Mouse (Mus musculus) T-helper 1 cell (primary cell): Measurements from ENCODE around the gene Ston1.

Experiments used
- in situ Hi-C: fragments of 300-600 bp; cut with MboI, MseI; formaldehyde crosslinking; loops from one replicate; pipeline ENCODE4 v1.15.1; 2025; ENCODE audit warnings: high pct_unique_total_duplicates

Gene Ston1

DNA sequence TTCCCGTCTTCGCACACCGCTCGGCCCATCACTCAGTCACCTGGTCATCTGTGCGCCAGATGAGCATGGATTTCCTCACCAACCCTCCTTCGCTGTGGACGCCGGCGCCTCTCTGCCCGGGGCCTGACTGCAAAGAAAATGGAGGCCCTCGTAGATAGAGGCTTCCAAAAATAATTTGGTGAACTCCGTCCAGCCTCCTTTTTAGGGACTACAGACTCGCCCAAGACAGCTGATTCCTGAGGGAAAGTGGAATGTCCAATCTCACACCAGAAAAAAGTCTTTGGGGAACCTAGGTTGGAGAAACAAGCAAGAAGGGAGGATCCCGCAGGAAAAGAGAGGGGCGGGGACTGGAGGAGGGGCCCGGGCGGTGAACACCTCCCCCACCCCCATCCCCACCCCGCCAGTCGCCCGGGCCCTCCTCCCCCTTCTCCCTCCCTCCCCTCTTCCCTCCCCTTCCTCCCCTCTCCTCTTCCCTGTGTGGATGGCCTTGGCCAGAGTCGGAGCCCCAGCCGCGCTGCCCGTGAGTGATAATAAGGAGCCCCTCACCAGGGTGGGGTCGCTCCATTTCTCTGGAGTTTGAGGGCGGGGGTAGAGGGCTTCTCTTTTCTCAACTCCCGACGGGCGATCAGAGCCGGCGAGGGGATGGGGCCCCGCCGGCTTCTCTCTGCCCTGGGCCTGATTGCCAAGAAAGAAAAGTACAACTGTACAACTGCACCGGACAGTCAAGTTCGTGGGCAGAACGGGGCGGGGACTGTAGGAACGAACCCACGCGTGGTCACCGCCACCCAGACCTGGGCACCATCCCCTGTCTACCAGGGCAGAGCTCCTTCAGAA lies at the start of gene Ston1:
TSS of gene Ston1 (plus strand) at position 463 of the 834 bp plus-strand sequence.
- in situ Hi-C loops = no loop called here

DNA sequence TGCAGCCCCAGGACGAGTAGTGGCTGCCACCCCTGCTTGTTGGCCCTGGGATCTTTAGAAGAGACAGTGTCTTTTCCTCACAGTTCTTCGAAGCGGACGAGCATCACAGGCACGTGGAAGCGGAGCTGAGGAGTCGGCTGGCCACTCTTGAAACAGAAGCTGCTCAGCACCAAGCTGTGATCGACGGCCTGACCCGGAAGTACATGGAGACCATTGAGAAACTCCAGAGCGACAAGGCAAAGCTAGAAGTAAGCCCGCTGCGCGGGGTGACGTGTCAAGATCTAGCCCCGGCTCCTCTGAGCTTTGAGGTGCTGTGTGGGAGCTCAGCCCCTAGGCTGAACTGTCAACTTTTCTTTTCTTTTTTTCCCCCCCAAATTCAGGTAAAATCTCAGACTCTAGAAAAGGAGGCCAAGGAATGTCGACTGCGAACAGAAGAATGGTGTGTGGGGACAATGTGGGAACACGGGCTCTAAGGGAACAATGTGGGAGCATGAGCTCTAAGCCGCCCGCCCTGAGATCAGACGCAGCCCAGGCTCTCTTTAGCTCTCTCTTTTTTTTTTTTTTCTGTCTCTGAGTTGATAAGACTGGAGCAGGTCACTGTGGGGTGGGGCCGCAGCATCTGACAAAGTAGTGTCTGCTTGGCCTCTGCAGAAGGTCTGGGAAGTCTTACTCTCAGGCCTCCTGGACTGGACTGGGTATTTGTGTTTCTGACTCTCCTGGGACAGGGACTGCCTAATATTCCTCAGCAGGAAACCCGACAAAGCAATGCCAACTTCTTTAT lies 47.9 kb upstream of the Ston1 start:
- in situ Hi-C loops = no loop called here

DNA sequence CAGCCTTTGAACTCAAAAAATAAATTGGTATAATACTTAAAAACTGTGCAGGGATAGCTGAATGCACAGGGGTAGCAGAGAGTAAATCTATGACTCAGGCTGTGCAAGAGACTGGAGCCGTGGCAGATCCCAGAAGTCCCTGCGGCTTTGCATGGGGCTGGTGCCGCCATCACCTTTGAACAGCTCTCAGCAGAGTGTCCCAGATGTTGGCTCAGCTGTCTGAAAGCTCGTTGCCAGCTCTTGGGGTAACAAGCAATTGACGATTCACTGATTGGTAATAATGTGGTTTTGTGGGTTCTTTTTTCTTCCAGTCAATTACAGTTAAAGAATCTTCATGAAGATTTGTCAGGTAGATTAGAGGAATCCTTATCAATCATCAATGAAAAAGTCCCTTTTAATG lies 47.1 kb upstream of the Ston1 start:
- in situ Hi-C loops = no loop called here

DNA sequence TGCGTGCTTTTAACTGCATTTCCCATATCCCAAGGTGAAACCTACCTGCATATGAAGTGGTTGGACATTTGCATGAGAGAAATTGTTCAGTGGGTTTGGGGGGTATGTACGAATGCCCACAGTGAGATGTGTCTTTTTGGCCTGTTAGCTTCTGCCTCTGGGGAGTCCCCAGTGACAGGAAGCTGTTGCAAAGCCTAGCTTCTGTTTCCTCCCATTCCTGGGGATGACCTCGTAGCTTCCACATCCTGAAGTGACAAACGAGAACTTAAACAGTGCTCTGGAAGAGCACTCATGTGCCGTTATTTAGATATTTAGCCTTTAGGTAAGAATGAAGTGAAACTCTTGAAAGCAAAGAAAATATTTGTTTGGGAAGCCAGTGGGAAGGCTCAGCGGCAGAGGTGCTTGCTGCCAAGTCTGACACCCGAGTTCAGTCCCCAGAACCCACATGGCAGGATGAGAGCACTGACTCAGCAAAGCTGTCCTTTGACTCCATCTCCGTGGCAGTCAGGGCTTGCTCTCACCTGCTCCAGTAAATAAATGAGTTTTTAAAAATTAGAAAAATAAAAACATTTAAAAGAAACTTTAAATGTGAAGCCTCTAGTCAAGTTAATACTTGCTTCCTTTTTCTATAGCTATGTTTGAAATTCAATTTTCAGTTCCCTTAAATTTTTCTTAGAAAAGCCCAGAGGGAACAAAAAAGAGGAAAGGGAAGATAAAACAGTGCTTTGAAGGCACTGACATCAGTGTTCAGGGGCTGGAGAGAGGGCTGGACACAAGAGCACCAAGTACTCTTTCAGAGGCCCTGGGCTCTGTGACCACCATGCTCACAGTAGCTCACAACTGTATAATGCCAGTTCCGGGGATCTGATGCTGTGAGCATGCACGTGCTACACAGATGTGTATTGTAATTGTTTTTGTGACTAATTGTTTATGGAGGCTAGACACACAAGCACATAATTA lies 46.2 kb upstream of the Ston1 start:
- in situ Hi-C loops = no loop called here

DNA sequence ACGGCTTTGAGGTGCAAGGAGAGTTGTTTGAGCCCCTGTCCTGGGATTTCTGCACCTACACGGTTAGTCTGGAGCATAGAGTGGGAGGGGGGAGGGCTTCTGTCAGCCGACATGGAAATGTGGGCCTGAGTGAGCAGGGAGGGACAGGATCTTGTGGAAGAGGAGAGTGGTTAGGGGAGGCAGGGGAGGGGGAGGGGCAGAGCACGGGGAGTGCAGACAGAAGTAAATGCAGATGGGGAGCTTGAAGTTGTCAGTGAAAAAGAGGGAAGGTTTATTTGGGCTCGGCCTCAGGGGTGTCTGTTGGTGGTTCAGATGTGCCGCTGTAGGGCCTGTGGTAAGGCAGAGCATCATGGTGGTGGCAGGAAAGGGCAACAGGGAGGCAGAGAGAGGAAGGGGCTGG lies 44.9 kb upstream of the Ston1 start:
- in situ Hi-C loops = no loop called here

DNA sequence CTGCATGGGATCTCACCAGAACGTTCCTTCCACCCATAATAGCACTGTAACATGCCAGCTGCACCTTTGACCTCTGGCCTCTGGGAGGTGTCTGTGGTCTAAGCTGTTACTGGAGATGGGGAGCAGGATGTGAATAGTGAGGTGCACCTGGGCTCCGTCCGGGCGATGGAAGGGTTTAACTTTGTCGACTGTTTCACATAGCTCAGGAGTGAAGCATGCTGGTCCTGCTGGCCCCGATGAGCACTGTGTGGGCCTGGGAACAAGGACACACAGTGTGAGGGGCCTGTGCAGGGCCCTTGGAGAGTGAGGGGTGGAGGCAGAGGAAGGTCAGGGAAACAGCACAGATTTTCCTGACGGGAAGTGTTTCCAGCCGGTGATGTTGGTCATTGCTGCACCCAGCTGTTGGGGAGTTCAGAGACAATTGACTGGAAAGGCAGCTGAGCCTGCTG lies 44.5 kb upstream of the Ston1 start:
- in situ Hi-C loops = no loop called here

DNA sequence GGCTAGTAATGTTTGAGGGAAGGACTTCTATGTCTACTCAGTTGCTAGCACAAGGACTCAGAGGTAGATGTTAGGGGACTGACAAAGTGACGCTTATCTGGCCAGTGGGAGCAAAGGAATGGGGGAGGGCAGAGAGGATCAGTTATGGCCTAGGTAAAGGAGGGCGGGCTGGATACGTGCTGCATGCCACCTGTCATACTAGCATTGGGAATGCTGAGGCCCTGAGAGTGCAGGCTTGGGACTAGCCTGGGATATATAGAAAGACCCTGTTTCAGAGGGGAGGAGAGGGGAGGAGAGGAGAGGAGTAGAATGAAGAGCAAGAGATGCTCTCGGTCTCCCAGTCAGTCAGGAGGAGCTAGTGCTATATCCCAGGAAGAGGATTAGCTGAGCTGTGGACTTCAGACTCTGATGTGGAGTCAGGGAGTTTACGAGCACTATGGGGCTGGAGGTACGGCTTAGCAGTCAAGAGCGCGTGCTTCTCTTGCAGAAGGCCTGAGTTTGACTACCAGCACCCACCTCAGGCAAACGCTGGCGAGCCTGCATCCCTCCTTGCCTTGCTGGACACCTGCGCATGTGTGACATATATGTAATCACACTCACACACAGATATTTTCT lies 43.9 kb upstream of the Ston1 start:
- in situ Hi-C loops = no loop called here

DNA sequence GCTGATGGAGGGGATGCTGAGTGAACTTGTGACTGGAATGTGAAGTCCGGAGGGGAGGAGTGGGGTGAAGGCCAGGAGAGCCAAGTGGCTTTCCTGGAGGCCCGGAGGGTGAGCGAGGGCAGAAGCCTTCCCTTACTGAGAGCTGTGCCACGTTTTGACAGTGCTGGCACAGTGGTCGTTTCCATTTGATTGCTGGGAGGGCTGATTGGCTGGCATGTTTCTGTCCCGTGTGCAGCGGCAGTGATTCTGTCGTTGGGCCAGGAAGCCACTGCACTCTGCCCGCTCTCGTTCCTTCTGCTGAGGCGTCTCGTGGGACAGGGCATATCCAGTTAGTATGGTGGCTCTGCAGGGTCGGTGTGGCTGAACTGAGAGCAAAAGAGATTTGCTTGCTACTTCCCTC lies 41.3 kb upstream of the Ston1 start:
- in situ Hi-C loops = no loop called here

DNA sequence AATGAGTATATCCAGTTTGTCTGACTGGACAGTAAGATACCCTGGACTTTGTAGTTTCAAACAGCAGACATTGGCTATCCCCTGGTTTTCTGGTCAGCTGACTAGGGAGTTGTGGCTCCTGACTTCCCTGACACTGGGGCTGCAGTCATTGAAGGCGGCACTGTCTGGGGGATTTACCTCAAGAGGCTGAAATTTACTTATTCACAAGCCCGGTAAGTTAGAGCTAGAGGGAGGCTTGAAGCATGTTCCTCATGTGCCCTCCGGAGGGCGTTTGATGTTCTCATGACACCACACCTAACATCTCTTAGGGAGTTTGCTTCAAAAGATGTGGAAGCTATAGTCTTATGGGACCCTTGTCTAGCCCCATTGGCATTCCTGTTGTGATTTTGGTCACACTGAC lies 40.8 kb upstream of the Ston1 start:
- in situ Hi-C loops = no loop called here

DNA sequence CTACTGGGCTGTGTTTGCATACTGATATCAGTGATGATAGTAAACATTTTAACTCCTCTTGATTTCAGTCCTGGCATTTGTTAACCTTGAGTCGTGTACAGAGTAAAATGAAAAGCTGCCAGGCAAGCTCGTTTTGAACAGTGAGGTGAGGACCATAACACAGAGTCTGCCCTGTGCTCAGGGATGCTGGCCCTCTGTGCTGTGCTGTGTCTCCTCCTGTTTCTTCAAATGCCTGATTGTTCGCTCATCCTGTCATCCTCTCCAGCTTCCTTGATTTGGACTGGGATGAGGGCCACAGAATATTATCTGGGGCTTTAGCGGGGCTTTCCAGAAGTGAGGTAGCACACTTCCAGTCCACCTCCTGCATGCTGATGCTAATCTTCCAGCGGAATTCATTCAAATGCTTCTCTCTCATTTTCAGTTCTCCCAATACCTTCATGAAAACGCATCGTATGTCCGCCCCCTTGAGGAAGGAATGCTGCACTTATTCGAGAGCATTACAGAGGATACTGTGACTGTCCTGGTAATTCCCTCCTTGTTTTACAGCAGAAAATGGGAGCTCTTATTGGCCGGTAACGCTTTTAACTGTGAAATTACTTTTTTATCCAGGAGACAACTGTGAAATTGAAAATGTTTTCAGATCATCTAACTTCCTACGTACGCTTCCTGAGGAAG lies 39.2 kb upstream of the Ston1 start:
- in situ Hi-C loops = no loop called here

DNA sequence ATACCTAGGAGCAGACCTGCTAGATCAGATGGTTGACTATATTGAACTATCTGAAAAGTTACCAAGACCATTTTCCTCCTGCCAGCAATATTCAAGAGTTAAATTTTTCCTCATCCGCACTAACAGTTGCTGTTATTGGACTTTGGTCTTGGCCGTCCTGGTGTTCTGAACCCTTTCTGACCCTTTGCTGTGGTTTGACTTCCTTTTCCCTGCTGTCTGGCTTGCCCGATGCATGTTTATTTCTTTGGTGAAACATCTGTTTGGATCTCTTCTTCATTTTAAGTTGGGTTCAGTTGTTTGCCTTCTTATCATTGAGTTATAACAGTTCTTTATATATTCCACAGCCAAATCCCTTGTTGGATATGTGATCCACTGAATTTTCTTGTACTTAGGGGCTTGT lies 33.9 kb upstream of the Ston1 start:
- in situ Hi-C loops = no loop called here

DNA sequence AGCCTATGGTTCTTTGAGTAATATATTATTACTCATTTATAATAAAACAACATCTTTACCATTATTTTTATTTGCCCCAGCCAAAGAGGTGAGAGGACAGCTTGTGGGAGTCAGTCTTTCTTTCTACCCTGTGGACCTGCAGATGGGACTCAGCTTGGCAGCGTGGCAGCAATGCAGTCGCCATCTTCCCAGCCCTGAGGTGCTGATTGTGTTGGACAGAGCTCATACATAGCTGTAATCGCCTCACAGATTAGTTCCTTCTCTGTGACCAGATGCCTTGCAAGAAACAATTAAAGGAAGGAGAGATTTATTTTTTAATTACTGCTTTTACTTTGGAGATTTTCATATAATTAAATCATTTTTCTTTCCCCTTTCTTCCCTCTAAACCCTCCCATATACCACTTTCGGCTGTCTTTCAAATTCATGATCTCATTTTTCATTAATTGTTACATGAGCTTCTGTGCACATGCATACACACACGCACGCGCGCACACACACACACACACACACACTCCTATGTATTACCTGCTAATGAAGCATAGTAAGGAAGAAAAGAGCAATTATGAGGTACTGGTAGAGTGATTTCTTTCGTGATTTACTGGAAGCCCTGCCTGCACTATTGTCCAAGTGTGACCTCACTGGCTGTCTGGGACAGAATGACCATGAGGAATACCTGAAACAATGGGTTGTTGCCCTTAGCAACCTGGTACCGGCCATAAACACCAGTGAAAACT lies 27.5 kb upstream of the Ston1 start:
- in situ Hi-C loops = no loop called here

DNA sequence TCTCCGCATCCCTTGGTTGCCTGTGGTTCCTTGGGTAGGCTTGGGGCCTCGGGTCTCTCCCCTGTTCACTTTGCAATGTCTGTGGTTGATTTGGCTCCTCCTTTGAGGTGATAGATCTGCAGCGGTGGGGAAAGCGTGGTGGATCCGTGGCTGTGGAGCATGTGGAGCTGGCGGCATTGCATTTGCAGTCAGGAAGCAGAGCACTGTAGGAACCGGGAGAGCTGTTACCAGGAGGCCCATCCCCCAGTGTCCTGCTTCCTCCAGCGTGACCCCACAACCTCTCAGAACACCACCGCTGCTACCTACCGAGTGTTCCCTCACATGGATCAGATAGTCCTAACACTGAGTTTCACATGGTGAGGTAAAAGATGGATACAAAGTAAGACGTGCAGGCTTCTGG lies 26.7 kb upstream of the Ston1 start:
- in situ Hi-C loops = no loop called here

DNA sequence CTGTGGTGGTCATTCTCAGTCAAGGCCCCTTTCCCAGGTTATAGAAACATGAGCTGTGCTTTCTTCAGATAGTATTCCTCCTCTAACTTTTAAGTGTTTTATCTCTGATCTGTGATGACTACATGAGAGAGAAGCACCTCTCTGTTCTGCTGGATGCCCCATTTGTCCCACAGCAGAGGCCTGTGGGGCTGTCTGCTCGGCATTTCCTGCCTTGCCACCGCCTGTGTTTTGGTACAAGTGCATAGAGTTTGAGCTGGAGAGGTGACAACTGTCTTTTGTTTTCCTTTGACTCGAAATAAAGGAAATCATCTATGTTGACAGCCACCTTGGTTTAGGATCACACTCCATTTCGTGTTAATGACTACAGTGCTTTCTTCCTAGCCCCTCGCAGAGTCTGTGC lies 22.7 kb upstream of the Ston1 start:
- in situ Hi-C loops = no loop called here

DNA sequence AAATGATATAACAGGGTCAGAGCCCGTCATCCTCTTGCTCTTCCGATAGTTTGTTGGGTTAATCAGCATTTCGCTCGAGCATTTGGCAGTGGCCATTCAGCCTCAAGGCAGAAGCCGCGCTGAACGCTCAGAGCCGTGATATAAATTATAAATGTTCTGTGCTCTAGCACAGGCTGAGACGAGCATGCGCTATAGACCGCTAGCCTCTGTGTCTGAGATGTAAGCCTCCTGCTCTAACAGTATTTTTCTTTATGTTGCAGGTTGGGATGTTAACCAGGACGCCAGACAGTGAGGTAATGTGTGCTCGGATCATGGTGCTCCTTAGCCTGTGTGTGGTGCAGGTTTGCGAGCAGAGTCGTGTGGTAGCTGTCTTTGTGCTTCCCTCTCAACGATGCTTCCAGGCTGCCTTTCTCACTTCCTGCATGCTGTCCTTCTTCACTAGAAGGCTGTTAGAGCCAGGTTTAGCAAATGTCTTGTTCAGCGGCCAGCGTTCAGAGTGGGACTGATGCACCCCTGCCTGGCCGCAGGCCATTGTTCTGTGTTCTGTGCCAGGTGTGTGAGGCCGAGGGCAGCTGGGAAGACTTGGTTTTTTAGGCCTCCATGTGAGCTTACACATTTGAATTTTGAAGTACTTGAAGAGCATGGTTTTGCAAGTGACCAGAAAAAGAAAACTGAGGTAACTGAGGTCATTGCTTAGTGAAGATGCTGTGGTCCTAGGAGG lies 18.8 kb upstream of the Ston1 start:
- in situ Hi-C loops = no loop called here

DNA sequence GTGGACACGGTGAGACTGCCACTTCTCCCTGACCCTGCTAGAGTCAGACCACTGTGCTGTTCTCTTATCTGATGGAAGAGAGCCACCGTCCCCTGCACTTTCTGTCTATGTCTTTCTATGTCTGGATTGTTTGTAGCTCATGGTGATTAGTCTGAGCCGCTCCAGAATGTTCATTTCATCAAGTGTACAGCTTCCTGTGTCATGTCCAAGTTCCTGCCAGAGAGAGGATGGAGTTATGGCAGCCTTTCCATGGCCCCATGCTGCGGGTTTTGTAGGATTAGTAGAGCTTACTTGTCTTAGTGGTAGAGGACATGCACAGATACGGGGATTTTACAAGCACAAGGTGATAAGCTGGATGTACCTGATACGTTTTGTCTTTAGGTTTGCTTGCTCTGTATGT lies 16.9 kb upstream of the Ston1 start:
- in situ Hi-C loops = no loop called here

DNA sequence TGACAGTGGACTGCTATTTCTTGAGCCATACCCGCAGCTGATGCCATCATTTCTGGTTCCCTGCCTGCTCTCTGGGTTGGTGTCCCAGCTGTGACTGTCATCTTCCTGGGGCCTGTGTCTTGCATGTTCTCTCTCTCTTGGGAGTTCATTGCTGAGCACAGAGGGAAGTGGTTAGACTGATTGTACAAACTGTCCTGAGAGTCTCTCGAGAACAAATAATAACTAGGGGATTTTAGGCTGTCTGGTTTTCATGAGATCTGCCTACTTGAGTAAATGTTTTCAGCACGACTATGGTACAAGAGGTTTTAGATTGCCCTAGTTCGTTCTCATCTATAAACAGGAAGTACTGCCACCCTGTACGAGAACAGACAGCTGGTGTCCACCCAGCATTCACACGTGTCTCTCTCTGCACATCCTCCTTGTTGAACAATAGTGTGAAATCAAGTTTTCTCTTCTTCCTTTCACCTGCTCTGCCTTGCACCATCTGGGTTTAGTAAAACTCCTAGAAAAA lies 15.9 kb upstream of the Ston1 start:
- in situ Hi-C loops = no loop called here

DNA sequence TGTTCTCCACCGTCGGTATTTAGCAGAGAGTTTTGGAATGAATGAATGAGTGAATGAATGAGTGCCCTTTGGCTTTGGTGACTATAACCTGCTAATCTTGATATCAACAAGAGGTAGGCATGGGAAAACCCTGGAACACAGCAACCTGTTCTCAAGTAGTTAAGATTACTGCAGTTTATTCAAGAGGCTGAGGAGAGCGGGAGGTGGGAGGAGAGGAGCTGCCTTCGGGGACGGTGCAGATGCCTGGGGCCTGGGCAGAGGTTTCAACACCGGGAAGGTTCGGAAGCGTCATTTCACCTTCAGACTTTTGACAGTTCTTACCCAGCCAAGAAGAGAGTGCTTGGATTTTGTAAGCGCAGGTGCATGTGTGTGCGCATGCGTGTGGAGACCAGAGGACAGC lies 14.5 kb upstream of the Ston1 start:
- in situ Hi-C loops = no loop called here

DNA sequence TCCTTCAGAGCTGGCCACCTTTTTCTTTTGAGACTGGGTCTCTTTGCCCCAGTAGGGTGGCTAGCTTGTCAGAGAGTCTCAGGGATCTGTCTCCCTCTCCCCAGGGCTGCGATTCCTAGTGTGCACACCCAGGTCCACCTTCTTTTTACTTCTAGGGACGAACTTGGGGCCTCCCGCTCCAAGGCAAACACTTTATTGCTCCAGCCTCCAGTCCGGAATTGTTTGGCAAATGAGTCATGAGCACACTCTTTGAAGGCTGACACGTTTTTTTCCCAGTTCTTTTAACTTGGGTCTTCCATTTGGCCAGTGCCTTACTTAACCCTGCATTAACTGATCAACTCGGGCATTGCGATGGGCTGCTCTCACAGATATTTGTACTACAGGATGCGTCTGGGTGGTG lies 14.1 kb upstream of the Ston1 start:
- in situ Hi-C loops = no loop called here
